19 mouse cellular contexts compared by ENCODE assay signal in genomic region chr8:117479996-117480395, GRCm38 (mm10).
"Had no signal": no experiment of that assay in that cellular context is flagged by ENCODE, and none has a peak within 500 bp of the region (broad histone marks: within the 10 kb centered on the region; RNA-seq: fewer than 3 reads in every experiment).

No protein-coding gene starts in this region.

- H3K4me1 ChIP-seq: kidney, embryonic 15.5 days; limb, embryonic 10.5 days; limb, embryonic 13.5 days; midbrain, embryonic 10.5 days; midbrain, embryonic 13.5 days had no signal

- H3K9ac ChIP-seq: kidney, embryonic 15.5 days; limb, embryonic 13.5 days; liver, embryonic 12.5 days; liver, embryonic 15.5 days; midbrain, embryonic 13.5 days had no signal

- H3K4me2 ChIP-seq: kidney, embryonic 15.5 days; limb, embryonic 13.5 days; liver, embryonic 12.5 days; liver, embryonic 15.5 days; midbrain, embryonic 13.5 days had no signal

- H3K36me3 ChIP-seq: kidney, embryonic 15.5 days; limb, embryonic 10.5 days; limb, embryonic 13.5 days; liver, embryonic 12.5 days; liver, embryonic 15.5 days; midbrain, embryonic 10.5 days; midbrain, embryonic 13.5 days had no signal

- H3K27me3 ChIP-seq: kidney, embryonic 15.5 days; limb, embryonic 13.5 days; liver, embryonic 12.5 days; liver, embryonic 15.5 days; midbrain, embryonic 13.5 days had no signal

- DNase-seq: kidney, adult 8-10 months; kidney, postnatal 10 days; kidney, postnatal 36 days; layer of hippocampus, postnatal 36 days; liver; lung, adult 2 months; lung, postnatal 14 days; thymus, adult 2 months; thymus, postnatal 14 days; thymus, postnatal 4 days had no signal

- H3K4me3 ChIP-seq: kidney, embryonic 15.5 days; left cerebral cortex, adult 2 months; limb, embryonic 10.5 days; limb, embryonic 13.5 days; liver, embryonic 12.5 days; liver, embryonic 15.5 days; midbrain, embryonic 10.5 days; midbrain, embryonic 13.5 days had no signal

- H3K27ac ChIP-seq: kidney, embryonic 15.5 days; left cerebral cortex, adult 2 months; limb, embryonic 10.5 days; limb, embryonic 13.5 days; liver, embryonic 12.5 days; liver, embryonic 15.5 days; midbrain, embryonic 10.5 days; midbrain, embryonic 13.5 days; stomach, postnatal 0 days had no signal

- H3K9me3 ChIP-seq: kidney, embryonic 15.5 days; limb, embryonic 10.5 days; limb, embryonic 13.5 days; liver, embryonic 12.5 days; liver, embryonic 15.5 days; midbrain, embryonic 10.5 days; midbrain, embryonic 13.5 days had no signal

- ATAC-seq: liver, embryonic 12.5 days; midbrain, embryonic 13.5 days had no signal
